Mouse (Mus musculus) frontal cortex, postnatal 25 days (tissue): ENCODE data around the gene Cct4.

Experiments used
- DNase-seq, 2 experiments: peaks; one replicate each; pipeline ENCODE4 v3.0.0; 2022; ENCODE audit warnings: low spot score in 2 of 2

The Cct4 gene

DNA sequence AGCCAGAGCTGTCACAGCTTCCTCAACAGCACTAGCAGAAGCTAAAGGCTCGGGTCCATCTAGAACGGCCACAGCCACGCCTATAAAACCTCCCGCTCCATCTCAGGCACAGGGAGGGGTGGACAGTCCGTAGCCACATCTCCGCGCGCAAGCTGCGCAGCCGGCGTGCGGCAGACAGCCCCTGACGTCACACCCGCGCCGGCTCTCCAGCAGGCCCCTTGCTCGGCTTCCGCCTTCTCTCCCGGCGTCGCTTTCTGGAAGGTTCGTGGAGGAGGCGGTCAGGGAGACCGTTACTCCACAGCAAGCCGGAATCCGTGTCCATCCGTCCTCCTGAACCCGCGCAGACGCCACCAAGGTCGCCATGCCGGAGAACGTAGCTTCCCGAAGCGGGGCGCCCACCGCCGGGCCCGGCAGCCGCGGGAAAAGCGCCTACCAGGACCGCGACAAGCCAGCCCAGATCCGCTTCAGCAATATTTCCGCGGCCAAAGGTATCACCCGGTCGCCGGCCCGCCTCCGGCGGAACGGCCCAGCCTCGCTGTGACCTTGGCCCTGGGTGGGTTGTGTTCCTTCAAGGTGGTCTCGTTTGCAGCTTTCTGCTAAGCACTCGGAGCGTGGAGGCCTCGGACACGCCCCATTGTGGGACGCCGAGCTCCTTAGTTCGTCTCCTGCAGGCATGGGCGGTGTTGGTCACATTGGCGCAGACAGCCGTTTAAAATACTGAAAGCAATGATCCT, at the start of gene Cct4:
Cct4 (plus strand) TSS at position 127 of the 734 bp plus-strand sequence.
- DNase-seq, result peak; percentile 87 to 89

DNA sequence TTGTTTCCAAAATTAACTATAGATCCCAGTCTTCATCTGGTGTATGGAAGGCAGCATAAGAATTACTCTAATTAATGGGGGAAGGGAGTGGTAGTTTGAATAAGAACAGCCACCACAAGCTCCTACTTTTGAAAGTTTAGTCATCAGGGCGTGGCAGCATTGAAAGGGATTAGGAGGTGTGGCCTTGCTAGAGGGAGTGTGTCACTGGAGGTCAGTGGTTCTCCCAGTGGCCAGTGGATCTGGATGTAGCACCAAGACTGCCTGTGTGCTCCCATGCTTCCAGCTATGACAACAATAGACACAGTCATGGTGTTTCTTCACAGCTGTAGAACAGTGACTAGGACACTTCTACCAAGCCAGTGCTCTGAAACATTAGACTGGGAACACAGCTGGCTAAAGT, 41.2 kb upstream of the Cct4 start:
- no peak for DNase-seq

DNA sequence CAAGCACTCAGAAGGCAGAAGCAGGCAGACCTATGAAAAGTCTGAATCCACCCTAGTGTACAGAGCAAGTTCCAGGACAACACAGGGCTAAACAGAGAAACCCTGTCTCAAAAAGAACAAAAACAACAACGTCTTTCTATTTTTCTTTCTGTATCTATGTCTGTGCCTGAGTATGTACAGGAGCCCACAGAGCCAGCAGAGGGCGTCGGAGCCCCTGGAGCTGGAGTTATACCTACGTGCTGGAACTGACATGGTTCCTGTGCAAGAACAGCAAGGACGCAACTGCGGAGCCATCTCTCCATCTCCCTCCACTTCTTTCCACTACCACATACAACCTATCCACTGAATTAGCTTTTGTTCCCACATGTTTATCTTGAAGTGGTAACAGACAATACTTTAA, 40.2 kb upstream of the Cct4 start:
- DNase-seq, result no peak

DNA sequence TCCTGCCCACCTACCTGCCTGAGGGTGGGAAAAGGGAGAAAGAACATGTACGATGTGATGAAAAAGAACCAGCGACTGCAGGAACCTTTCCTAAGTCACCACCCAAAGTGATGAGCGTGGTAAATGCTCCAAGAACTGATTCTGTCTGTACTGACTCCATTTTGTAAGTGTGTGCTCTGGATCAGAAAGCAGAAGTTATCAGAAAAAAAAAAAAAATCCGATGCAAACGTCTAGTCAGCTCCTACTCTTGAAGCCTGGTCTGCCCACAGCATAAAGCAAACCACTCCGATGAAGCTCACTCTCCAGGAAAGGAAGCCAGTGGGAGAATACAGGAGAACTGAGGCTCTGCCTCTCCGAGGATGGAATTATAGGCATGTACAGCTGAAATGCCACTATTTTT, 37.7 kb upstream of the Cct4 start:
- no peak for DNase-seq

DNA sequence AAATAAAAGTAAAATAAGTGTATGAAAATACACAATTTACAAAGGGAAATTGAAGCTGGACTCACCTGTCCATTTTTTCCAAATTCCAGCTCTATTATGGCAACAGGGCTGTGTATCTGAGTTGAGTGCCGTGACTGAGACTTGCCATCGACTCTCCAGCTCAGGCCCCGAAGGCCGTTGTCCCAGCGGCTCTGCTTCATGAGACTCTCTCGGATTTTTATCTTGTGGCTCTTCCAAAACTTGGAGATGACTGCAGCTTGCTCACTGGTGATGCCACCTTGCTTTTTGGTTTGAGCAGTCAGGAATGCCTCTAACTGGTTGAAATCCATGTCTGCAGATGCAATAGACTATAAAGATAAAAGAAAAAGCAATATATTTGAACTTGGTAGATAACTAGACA, 34.0 kb upstream of the Cct4 start:
- no peak for DNase-seq

DNA sequence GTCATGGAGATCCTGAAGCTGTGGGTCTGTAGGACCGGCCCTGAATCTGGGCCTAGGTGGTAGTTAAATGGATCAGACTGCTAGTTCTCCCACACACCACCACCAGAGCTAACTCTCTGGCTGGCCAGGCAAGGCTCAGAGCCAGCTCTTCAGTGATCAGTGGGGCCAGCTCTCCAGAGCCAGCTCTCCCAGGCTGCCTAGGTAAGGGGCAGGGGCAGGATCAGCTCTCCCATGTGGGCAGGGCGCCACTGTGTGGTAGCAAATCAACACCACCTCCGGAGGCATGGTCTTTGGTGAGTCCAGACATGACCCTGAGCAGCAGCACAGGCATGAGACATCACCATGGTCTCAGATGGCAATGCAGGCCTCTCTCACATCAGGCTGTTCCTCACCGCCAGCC, 33.5 kb upstream of the Cct4 start:
- DNase-seq, result no peak

DNA sequence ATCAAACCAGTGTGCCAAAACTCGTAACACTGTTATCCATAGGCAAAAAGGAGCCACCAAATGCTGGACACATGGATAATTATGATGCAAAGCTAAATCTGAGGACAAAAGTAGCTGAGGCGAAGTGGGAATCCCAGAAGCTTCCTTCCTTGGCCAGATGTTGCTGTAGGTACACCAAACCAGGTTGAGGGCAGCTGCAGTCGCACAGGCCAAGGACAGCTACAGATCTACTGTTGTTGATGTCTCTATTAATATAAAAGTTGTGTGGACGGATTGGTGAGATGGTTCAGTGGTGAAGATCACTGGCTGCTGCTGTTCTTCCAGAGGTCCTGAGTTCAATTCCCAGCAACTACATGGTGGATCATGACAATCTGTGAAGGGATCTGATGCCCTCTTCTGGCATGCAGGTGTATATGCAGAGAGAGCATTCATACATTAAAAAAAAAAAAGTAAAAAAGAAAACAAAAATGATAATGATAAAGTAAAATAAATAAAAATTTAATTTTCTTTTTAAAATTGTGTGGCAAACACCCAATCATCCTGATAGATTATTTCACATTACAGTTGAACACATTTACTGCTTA, 32.4 kb upstream of the Cct4 start:
- no peak for DNase-seq

DNA sequence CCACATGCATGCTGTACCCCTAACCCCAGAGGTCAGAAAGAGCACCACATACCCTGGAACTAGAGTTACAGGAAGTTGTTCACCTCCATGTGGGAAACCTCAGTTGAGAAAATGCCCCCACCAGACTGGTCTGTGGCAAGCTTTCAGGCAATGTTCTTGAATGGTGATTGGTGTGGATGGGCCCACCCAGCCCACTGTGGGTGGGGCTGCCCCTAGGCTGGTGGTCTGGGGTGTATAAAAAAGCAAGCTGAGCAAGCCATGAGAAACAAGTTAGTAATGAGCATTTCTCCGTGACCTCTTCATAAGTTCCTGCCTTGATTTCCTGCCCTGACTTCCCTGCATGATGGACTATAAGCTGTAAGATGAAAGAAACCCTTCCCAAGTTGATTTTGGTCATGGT, 28.2 kb upstream of the Cct4 start:
- no peak for DNase-seq

DNA sequence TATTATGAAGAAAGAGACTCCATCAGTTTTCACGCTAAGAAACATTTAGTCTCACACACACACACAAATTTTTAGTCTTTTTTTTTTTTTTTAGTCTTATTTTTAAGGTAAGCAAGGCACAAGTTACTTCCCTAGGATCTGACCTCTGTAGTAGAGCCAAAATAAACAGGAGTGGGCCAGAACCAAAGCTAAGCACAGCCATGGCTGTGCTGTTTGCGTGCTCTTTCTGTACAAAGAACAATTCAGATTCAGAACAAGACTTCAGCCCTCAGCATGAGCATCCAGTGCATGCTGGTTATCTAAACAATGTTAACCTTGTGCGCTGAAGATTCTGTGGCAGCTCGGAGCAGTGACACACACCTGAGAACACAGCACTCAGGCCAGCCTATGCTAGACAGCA, 25.9 kb upstream of the Cct4 start:
- DNase-seq, result no peak

DNA sequence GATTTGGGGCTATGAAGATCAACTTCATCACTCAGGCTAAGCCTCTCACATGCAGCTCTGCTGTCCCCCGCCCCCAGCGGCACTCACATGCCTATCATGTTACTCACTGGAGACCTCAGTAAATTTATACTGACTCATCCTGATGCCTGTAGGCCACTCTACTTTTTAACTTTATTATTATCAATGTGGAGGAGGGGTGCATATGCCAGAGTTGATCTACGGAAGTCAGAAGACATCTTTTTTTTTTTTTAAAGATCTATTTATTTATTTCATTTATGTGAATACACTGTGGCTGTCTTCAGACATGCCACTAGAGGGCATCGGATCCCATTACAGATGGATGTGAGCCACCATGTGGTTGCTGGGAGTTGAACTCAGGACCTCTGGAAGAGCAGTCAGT, 24.8 kb upstream of the Cct4 start:
- no peak for DNase-seq

DNA sequence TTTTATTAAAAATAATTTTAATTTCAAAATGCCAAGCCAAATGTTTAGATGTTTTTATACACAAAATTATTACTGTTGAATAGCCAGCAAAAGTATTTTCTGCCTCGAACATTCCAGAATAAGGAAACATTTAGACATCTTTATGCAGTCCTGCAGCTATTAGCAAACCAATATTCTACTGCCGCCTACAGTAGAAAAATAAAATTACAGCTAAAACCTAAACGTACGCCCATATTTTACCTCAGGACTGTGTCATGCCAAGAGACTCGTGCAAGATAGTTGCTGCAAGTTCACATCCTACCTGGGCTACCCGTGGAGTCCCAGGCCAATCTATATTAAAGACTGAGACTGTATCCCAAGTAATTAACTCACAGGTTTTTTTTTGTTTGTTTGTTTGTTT, 20.8 kb upstream of the Cct4 start:
- no peak for DNase-seq

DNA sequence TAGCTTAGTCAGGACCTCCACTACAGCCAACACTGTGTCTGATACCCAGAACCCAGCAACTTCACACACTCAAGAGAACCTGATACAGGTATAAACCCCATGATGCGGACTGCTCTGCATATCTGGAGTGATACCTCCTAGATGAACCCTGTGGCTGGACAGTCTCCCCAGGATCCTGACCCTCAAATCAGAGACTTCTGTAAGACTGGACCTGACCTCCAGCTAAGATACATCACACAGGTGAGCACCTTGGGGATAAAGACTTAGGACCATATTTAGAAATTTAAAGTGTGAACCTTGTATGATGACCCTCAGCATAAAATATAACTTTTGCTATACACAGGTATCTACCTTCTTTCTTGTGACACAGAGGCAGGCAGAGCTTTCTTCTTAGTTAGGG, 19.8 kb upstream of the Cct4 start:
- no peak for DNase-seq

DNA sequence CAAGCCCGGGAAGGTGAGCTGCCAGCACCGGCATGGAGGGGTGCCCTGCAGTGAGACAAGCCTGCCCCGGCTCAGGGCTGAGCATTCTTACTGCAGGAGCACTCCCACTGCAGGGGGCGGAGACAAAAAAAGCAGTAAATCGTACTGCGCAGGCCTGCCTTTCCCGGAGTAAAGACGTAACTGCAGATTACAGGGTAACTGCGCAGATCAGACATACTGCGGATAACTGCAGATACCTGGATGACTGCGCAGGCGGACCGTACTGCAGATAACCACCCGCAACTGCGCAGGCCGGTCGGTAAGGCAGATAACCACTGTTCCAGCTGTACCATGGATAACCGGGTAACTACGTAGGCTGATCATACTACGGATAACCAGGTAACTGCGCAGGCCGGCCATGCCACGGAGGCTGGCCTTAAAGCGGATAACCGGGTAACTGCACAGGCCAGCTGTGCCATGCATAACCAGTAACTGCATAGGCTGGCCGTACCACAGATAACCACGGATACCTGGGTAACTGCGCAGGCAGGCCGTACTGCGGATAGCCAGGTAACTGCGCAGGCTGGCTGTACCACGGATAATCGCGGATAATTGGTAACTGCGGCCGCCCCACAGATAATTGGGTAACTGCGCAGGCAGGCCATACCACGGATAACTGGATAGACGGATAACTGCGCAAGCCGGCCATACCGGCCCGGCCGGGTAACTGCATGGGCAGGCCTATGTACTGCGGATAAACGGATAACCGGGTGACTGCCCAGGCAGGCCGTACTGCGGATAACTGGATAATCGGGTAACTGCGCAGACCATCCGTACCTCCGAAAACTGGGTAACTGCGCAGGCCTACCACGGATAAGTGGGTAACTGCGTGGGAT, 18.2 kb upstream of the Cct4 start, which contains the start of gene Zrsr1:
Zrsr1 (plus strand) TSS at position 171 of the 875 bp plus-strand sequence.
- DNase-seq, result peak; percentile 40 to 65

DNA sequence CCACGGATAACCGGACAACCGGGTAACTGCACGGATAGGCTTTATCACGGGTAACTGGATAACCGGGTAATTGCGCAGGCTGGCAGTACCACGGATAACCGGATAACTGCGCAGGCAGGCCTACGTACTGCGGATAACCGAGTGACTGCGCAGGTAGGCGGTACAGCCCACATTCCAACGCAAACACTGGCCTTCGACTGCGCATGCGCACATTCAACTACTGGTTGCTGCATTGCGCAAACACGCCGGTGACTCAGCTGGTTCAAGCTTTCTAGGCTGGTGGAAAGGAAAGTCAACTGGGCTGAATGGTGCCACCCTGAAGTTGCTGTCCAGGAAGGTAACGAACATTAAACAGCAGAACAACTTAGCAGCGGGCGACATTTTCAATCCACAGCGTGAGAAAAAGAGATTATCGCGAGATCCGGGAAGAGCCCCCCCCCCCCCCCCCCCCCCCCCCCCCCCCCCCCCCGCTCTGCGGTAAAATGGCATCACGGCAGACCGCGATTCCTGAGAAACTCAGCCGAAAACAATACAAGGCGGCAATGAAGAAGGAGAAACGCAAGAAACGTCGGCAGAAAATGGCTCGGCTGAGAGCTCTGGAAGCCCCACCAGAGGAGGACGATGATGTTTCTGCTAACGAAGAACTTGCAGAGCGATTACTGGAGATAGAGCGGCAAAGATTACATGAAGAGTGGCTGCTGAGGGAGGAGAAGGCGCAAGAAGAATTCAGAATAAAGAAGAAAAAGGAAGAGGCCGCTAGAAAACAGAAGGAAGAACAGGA, 17.4 kb upstream of the Cct4 start:
- peak; percentile 72 to 77 for DNase-seq

DNA sequence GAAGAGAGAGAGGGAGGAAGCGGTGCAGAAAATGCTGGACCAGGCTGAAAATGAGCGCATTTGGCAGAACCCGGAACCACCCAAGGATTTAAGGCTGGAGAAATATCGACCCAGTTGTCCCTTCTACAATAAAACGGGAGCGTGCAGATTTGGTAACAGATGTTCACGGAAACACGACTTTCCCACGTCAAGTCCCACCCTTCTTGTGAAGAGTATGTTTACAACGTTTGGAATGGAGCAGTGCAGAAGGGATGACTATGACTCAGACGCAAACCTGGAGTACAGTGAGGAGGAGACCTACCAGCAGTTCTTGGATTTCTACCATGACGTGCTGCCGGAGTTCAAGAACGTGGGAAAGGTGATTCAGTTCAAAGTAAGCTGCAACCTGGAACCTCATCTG, 16.7 kb upstream of the Cct4 start:
- no peak for DNase-seq

DNA sequence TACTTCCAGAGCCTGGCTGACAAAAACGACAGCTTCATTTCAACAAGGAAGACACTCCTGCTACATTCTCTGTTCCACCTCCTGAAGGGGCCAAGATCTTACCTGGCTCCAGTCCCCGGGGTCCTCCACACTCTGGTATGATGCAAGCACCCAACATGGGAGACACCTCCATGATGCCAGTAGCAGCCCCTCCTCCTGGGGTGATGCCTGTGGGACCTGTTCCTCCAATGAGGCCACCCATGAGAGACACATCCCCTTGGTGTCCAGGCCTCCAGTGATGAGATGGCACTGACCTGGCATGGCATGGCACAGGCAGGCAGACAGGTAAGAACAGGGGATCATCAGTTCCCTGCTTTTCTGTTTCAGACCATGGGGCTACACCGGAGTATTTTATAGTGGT, 12.1 kb upstream of the Cct4 start:
- DNase-seq, result no peak

DNA sequence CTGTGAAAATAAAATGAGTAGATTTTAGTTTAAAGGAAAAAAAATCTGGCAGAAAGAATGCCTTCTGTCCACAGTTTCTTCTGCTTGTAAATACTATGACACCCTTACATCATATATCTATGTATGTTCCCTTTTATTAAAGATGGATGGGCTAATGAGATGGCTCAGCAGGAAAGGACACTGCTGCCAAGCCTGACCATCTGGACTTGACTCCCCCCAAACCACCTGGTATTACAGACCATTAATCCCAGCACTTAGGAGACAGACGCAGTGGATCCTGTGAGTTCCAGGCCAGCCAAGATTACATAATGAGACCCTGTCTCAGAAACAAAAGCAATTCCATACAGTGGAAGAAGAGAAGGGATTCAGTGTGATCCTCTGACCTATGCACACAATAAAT, 11.6 kb upstream of the Cct4 start:
- DNase-seq, result no peak

DNA sequence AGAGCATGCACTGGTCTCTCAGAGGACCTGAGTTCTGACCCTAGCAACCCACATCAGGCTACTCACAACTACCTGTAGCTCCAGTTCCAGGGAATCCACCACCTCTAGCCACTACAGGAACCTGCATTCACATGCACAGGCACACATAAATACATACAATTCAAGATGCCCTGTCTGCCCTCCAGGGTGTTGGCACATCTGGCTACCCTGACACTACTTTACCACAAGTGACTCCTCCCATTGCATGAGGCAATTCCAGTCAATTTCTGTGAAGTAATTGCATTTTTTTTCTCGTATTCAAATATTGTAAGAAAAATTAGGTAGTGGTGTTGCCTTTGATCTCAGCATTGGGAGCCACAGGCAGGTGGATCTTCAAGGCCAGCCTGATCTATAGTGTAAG, 11.1 kb upstream of the Cct4 start:
- DNase-seq, result no peak

DNA sequence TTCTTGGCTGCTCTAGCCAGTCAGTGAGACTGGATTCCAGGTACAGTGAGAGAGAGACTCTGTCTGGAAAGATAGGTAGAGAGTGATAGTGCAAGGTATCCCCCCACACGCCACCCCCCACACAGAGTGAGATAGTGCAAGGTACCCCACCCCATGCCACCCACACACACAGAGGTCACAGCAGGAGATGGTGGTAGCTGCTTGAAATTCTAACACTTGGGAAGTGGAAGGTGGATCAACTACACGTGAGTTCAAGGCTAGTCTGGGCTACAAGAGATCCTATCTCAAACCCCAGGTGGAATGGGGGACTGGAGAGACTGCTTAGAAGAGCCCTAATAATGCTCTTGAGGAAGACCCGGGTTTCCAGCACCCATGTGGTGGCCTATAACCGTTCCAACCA, 9.3 kb upstream of the Cct4 start:
- DNase-seq, result no peak

DNA sequence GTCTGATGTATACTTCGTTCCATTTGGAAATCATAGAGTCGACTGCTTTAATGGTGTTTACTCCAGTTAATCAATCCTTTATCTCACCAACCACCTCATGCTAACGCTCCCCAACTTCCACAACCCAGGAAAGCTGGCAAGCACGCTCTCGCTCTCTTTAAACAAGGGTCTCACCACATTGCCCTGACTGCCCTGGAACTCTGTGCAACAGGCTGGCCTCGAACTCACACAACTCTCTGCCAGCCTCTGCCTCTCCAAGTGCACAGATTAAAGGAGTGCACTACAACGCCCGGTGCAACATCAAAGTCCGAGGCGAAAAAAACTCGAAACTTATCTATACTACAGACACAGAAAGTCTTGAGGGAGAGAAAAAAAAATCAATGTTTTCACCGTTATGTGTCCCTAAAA, 8.8 kb upstream of the Cct4 start:
- no peak for DNase-seq

DNA sequence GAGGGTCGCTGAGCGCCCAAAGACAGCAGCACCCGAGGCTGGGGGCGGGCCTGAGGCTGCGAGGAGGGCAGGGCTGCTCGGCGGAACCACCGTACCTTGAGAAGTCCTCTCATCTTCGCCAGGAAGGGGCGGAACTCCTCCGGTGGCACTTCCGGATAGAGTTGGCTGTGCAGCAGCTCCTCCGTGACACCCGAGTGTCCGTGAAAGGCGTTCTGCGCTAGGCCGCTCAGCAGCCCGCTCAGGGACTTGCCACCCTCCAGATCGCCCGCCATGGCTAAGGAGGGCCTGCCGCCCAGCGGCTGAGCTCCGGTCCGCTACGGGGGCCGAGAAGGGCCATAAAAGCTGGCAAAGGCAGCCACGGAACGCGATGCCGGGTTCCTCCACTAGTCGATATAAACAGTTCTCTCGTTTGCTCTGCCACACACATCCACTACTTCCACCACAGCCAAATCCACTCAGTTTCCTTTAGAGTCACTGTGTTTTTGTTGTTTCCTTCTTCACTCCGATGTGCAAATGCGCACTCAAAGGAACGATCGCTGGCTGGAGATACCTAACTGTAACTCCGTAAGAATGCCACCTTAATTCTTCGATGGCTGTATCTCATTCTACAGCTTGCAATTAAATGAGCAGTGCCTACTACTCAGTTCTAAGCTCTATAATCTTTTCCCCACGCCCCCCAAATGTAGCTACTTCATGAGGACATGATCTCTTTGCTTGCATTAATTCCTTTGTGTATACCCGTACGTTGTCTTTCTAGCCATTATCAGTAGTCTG, 8.1 kb upstream of the Cct4 start, which contains the start of the genes Gm28048 and Commd1:
Gm28048 (minus strand) TSS at position 107 of the 774 bp plus-strand sequence.
Commd1 (minus strand) TSS at position 399 of the 774 bp plus-strand sequence.
- DNase-seq, result peak; percentile 92 to 97
